Mouse (Mus musculus) olfactory bulb, adult 2 months (tissue): ENCODE measurements at regions not wholly inside any gene's neighbourhood (a gene's known extent, or its start where the extent isn't known, plus 50 kb on each side); places are given as distances from the start of the nearest gene placed in this dataset.

ENCODE experiments used
- CTCF ChIP-seq: fragments of 200-500 bp; IDR thresholded peaks from 2 replicates; pipeline ENCODE4 v1.5.1; 2012; ENCODE audit warnings: low read depth, mild to moderate bottlenecking, low read length, moderate library complexity; ENCODE audit not compliant: insufficient read depth
- POLR2A ChIP-seq: fragments of 200-500 bp; IDR thresholded peaks from 2 replicates; pipeline ENCODE4 v1.6.1; 2012; ENCODE audit warnings: mild to moderate bottlenecking, low read depth, low read length, moderate library complexity; ENCODE audit not compliant: insufficient read depth

DNA sequence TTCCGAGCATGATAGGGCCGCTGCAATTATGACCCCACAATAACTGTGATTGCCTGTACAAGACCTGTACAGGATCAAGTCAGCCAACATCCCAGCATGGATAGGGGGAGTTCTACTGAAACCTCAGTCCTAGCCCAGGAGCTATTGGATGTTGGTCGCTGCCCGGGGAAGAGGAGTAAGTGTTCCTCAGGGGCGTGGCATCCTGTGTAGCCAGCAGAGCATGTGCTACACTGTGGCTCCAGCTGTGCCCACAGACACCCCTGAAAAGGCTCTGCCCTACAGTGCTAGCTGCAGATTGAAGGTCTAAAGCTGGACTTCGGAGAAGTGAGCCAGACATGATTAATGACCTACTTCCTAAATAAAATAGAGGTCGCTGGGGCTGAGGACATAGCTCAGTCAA lies 317.5 kb upstream of the 3110018I06Rik start:
- no peak for TF ChIP-seq CTCF
- no peak for TF ChIP-seq POLR2A
